Mouse (Mus musculus) ovary, postnatal 14 days (tissue): Measurements from ENCODE around the gene Slc8a1.

Source experiments
- DNase-seq: peaks from one replicate; pipeline ENCODE4 v3.0.0; 2022; ENCODE audit warnings: low spot score

Slc8a1 gene

DNA sequence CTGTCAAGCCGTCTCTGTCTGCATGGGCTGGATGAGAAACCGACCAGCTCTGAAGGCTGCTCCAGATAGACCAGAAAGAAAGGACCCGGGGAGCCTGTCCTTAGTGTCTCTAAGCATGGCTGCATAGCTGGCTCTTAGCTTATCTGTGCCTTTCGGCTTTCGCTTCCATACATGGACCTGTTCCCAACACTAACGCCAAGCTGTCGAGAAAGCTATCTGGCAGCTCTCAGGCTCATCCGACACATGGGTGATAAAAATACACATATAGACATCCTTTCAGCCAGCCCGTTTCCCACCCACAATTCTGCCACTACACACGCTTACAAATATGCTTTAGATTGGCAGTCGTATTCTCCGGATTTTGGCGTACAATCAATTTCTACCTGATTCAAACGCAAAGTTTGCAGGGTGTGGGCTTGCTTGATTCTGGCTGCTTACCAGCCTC lies at the start of gene Slc8a1:
Slc8a1 (minus strand) TSS at position 67 of the 445 bp plus-strand sequence.
- DNase-seq = no peak

DNA sequence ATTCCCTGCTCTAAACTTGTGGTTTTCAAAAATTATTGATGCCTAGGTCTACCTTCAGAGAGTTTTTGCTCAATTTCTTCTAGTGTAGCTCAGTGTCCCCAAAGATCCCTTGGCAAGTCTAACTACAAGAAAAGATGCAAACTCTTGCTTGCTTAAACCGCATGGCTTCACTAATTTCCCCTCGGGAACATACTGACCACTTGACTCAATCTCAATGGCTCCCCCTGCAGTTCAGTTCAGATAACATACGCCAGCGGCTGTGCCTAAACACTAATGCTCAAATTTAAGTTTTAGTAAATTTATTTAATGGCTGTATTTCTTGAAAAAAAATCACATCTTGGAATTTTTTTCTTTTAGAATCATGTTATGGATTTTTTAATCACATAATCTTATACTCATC lies 49.2 kb upstream of the Slc8a1 start:
- DNase-seq = peak; percentile 34

DNA sequence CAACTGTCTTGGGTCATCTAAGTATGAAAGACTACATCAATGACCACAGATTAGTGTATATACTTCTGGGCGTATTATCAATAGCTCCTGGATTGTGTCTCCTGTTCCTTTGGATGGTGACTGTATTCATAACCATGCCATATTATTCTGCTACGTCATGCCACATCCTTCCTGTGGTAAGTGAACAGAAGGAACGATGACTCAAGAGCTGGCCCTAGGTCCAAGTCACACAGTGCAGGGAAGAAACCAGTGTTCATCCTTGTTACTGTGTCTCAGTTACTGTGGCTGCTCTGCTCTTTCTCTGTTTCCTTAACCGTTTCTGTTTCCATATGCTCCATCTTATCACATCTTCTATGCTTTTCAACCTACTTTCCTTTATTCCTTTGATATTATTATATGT lies 44.1 kb upstream of the Slc8a1 start:
- no peak for DNase-seq

- no peak for DNase-seq
Observed at GRCm38 (mm10) chr17:81781491-81781890, 43.3 kb upstream of the Slc8a1 start.

- no peak for DNase-seq
Observed at GRCm38 (mm10) chr17:81779883-81780282, 41.7 kb upstream of the Slc8a1 start.

DNA sequence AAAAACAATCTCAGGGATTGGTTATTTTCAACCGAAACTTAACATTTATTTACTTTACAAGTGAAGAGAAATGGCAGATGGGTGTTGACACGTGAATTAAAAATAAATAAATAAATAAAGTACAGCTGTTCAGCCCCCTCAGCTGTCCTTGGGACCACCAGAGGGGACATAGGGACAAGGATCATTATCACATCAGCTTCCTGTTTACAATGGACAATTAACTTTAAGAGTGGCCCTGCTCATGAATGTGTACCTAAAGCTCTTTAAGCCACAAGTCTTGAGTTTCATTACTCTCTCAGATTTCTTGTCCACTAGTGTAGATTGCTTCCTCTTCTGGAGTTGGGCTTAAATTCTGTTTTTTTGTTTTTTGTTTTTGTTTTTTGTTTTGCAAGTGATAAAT lies 12.5 kb upstream of the Slc8a1 start:
- DNase-seq = no peak

DNA sequence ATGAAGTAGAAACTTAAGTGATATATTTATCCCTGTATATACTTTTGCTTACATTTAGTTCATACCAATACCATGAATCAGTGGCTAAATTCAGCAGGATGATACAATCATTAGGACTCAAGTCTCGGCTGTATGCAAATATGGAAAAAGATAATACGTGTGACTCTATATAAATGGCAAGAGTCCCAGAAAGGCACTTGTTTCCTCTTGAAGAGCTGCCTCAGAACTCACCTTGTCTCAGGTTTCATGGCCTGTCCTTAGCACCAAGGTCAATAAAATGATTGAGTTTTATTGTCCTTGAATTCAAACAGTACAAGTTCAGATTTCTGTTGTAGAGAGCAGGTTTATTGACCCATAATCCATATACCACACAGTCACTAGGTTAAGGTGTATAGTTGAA lies 4.9 kb upstream of the Slc8a1 start:
- no peak for DNase-seq

GRCm38 (mm10) chr17:81740576-81740975 lies 2.4 kb upstream of the Slc8a1 start:
- DNase-seq = no peak

DNA sequence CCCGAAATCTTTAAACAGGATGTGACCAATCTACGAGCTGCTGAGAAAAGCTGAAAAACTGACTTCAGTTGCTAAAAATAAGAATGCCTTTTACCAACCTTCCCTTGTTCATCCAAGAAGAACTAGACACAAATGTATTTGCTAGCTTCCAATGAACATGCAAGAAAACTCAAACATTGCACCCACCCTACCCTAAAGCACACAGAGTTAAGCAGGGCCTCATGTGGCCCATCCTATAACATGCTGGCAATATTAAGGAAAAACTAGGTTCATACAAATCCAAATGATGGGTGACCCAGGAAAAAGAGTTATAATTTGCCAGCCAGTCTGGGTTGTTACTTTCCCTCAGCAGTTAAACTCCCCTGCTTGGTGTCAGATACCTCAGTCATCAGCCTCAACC lies 398 bp downstream of the Slc8a1 start:
- DNase-seq = no peak

GRCm38 (mm10) chr17:81737309-81737708 lies 868 bp downstream of the Slc8a1 start:
- DNase-seq = no peak

- no peak for DNase-seq
Observed at GRCm38 (mm10) chr17:81735583-81735982, 2.6 kb downstream of the Slc8a1 start.

DNA sequence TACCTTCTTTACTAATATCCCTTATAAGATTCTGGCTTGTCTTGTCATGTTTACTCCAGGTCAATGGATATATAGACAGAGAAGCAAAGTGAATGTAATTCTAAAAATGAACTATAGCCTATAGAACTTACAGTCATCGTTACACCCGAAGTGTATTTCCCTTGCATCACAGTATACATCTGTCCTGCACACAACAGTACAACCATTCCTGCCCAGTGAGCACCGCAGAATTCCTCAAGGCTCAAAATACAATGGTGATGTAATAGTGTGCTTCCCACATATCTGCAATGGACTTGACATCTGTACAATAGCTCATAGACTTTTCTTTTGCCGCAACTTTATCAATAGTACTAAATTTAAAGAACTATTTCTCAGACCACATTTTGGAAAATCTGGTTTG lies 8.3 kb downstream of the Slc8a1 start:
- DNase-seq = no peak

DNA sequence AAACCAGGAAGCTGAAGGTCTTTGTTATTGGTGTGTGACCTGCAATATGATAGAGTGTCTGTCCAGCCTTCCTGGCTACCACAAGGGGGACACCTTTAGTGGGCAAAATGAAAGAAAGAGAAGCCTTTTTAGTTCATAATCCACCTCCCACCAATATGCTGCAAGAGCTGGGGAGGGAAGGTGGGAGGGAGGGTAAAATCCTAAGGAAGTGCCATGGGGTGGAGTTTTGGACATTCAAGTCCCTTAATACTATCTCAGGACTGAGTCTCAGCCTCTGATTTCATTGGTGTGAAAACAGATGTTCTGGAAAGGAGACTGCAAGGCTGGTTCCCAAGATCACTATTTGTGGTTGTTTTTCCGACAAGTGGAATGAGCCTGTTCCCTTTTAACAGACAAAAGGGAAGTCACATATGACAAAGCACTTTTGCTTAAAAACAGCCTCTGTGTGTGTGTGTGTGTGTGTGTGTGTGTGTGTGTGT lies 25.9 kb downstream of the Slc8a1 start:
- no peak for DNase-seq

DNA sequence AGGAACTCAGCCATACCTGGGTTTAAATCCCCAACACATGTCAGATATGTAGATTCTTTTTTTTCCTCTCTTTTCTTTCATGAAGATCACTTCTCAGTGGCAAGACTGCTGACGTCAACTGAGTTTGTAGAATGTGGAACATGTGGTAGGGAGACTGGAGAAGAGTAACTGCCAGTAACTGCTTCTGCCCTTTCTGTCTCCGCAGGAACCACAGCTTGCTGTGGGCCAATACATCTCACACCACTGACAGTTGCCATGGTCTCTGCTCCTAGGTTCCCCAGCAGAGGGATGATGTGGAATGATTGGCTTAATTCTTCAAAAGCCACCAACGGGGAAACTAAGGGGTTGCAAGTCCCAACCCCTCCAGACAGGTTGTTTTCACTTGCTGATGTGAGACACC lies 33.4 kb downstream of the Slc8a1 start:
- no peak for DNase-seq

DNA sequence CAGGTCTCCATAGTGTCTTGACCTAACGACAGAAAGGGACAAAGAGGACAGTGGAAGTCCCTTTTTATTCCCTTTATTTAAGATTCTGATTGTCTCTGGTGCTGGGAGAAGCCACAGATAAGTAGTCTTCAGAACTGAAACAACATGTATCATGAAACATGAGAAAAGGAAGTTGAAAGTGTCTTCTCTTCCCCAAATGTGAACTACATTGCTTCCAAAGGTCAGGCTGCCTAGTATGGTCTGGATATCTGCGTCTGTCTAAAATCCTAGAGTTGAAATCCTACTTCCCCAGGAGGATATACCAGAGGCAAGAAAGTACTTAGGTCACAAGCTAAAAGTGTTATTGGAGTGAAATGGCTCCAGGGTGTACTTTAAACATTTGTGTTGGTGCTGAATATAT lies 34.9 kb downstream of the Slc8a1 start:
- DNase-seq = no peak

DNA sequence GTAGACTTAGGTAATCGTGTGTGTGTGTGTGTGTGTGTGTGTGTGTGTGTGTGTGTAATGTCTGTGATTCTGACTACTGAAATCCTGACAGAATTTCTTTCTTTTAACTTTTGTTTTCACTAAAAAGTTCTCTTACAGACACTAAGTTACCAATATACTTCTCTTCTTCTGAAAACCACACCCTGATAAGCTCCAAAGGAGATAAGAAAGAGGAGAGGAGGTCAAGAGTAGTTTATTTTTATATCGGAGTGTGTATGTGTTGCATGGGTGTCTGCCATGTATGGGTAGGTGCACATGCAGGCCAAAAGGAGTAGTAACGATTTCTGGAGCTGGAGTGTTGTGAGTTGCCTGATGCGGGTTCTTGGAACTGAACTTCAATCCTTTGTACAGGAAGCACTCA lies 36.5 kb downstream of the Slc8a1 start:
- no peak for DNase-seq

DNA sequence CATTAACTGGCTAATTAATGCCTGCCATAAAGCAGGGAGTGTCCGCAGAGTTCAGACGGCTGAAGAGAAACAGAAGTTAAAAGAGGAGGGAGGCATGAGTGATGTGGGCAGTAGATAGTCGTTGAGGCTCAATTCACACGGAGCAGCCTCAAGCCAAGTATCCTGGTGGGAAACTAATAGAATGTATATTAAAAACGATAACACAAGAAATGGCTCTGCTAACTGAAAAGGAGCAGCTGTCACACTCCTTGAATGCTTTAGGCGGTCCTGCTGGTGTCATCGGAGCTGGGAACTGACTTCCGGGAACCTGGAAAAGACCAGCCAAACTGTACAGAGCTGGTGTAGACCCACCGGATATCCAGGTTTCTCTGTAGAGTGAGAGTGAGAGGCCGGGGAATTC lies 39.4 kb downstream of the Slc8a1 start:
- DNase-seq = no peak

DNA sequence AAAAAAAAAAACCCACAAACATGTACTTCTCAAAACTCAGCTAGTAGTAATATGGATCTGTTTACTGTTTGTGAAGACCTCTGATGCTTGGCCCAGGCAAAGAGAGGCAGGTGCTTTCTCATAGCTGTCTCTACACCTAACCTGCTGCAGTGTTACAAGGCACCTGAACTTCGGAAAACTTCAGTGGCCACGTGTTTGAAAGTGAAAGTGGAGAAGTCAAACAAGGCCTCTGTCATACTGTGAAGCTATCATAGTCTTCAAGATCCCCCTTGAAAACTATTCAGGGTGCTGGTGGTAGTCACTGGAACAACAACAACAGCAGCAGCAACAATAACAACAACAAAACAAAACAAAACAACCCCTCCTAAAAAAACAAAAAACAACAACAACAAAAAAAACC lies 40.5 kb downstream of the Slc8a1 start:
- no peak for DNase-seq

- no peak for DNase-seq
Observed at GRCm38 (mm10) chr17:81694977-81695376, 43.2 kb downstream of the Slc8a1 start.

DNA sequence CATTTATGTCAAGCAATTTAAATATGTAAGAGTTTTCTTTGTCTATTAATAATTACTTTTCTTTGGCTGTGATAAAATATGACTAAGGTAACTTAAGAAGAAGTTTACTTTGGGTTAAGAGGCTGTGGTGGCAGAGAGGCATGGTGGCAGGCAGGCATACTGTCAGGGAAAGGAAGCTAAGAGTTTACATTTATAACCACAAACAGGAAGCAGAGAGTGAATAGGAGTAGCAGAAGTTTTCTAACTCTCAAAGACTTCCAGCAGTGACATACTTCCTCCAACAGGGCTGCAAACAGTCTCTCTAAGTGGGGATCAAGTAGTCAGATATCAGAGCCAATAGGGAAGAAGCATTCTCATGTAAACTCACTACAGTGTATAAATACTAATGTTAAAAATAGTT lies 58.6 kb downstream of the Slc8a1 start:
- DNase-seq = no peak

- DNase-seq = no peak
Observed at GRCm38 (mm10) chr17:81677450-81677849, 60.7 kb downstream of the Slc8a1 start.

DNA sequence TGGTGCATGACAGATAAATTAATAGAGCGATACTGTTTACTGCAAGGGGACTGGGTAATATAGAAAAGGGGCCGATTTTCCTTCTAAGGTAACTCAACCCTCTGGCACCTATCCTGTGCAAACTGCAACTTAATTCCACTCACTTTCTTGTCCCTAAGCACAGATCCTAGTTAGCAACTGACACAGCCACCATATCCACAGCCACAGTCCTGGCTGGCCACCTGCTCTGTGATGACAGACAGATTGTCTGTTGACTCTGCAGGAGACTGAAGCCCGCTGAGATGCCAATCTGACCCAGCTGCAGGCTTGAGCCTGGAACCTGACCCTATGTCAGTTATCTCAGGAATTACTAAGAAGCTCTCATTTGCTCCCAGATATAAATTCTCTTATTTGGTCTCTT lies 62.0 kb downstream of the Slc8a1 start:
- DNase-seq = no peak

DNA sequence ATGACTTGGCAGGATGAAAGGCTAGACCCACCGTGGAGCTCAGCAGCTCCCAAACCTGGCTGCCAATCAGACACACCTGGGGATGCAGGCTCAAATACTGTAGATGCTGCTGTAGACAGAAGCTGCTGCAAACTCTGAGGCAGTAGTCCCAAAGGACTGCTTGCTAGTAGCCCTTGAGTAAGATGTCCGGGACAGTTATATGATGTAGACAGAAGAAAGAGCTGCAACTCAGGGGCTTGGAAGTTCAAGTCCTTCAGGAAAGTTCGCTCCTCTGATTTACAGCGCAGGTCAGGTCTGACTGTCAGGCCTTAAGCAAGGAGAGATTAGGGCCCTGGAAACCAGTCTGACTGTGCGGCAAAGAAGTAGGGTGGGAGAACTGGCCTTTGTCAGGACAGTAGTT lies 66.9 kb downstream of the Slc8a1 start:
- no peak for DNase-seq

GRCm38 (mm10) chr17:81669816-81670691 lies 68.1 kb downstream of the Slc8a1 start:
- DNase-seq = peak; percentile 52
